Mouse (Mus musculus) kidney, adult 2 months (tissue): ENCODE results near the gene Ankle1.

Source experiments
- CTCF ChIP-seq: fragments of 200-500 bp; conservative IDR thresholded peaks from 2 replicates; pipeline ENCODE4 v1.5.1; 2011; ENCODE audit warnings: low read depth, mild to moderate bottlenecking, control low read depth, low read length, moderate library complexity, mixed read lengths; ENCODE audit not compliant: insufficient read depth, insufficient read length
- POLR2A ChIP-seq: fragments of 200-500 bp; IDR thresholded peaks from one replicate; pipeline ENCODE4 v1.6.1; 2011; ENCODE audit warnings: low read depth, low read length, control low read depth

GRCm38 (mm10) chr8:71408231-71408630 lies 2.4 kb downstream of the Ankle1 start:
- no peak for TF ChIP-seq POLR2A
- TF ChIP-seq CTCF = no peak
